Mouse (Mus musculus): ENCODE measurements around the gene Il20rb.

Il20rb gene

GRCm38 (mm10) chr9:100469681-100470080 is 16.9 kb downstream of the Il20rb start:
- peak in 1 of 2 experiments; percentile 41 for DNase-seq

GRCm38 (mm10) chr9:100468151-100468550 is 18.4 kb downstream of the Il20rb start:
- no peak for DNase-seq

- peak; percentile 88 to 91 for DNase-seq
Observed at GRCm38 (mm10) chr9:100467653-100468052, 18.9 kb downstream of the Il20rb start.

- peak; percentile 89 to 90 for DNase-seq
Observed at GRCm38 (mm10) chr9:100466743-100467142, 19.8 kb downstream of the Il20rb start.

- peak; percentile 80 to 81 for DNase-seq
Observed at GRCm38 (mm10) chr9:100465988-100466387, 20.6 kb downstream of the Il20rb start.

GRCm38 (mm10) chr9:100465380-100465779 is 21.2 kb downstream of the Il20rb start:
- peak in 1 of 2 experiments; percentile 41 for DNase-seq

GRCm38 (mm10) chr9:100463771-100464170 is 22.8 kb downstream of the Il20rb start:
- no peak for DNase-seq

- DNase-seq, result no peak
Observed at GRCm38 (mm10) chr9:100462098-100462497, 24.5 kb downstream of the Il20rb start.

- peak; percentile 79 to 80 for DNase-seq
Observed at GRCm38 (mm10) chr9:100461671-100462070, 24.9 kb downstream of the Il20rb start.

- DNase-seq, result no peak
Observed at GRCm38 (mm10) chr9:100460203-100460602, 26.4 kb downstream of the Il20rb start.

- no peak for DNase-seq
Observed at GRCm38 (mm10) chr9:100457971-100458681, 28.5 kb downstream of the Il20rb start.

- DNase-seq, result no peak
Observed at GRCm38 (mm10) chr9:100454664-100454993, 32.0 kb downstream of the Il20rb start.

GRCm38 (mm10) chr9:100453944-100454663 is 32.5 kb downstream of the Il20rb start:
- DNase-seq, result peak; percentile 84 to 91

GRCm38 (mm10) chr9:100452432-100452831 is 34.2 kb downstream of the Il20rb start:
- no peak for DNase-seq

- DNase-seq, result peak; percentile 80 to 85
Observed at GRCm38 (mm10) chr9:100446059-100446686, 40.4 kb downstream of the Il20rb start.

GRCm38 (mm10) chr9:100440111-100440790 is 46.3 kb downstream of the Il20rb start:
- peak in 1 of 2 experiments; percentile 34 for DNase-seq

- DNase-seq, result no peak
Observed at GRCm38 (mm10) chr9:100439481-100439880, 47.1 kb downstream of the Il20rb start.

GRCm38 (mm10) chr9:100438994-100439393 is 47.6 kb downstream of the Il20rb start:
- DNase-seq, result no peak

GRCm38 (mm10) chr9:100436865-100437595 is 49.6 kb downstream of the Il20rb start:
- DNase-seq, result no peak

- no peak for DNase-seq
Observed at GRCm38 (mm10) chr9:100431355-100431754, 55.2 kb downstream of the Il20rb start.

GRCm38 (mm10) chr9:100430911-100431310 is 55.7 kb downstream of the Il20rb start:
- DNase-seq, result no peak

GRCm38 (mm10) chr9:100419644-100420043 is 66.9 kb downstream of the Il20rb start:
- DNase-seq, result no peak
